Mouse (Mus musculus) stomach, postnatal 0 days (tissue): ENCODE results near the gene Sulf2.

Experiments used
- CTCF ChIP-seq: IDR thresholded peaks from 2 replicates; pipeline ENCODE4 v1.5.1; 2016; ENCODE audit warnings: antibody characterized with exemption, low read depth, mild to moderate bottlenecking, moderate library complexity
- EP300 ChIP-seq: optimal IDR thresholded peaks from 2 replicates; pipeline ENCODE3; 2016; ENCODE audit warnings: antibody characterized with exemption

- TF ChIP-seq CTCF (no peak), EP300 (no peak)
Observed at GRCm38 (mm10) chr2:166128756-166129155, 26.7 kb downstream of the Sulf2 start.
